Mouse (Mus musculus) midbrain, embryonic 14.5 days (tissue): ENCODE measurements at regions not wholly inside any gene's neighbourhood (a gene's known extent, or its start where the extent isn't known, plus 50 kb on each side); places are given as distances from the start of the nearest gene placed in this dataset.

Experiments used
- ATAC-seq: fragments of 200-750 bp; cut with Nextera tagmentation; 2 replicates; pipeline ENCODE4 v1.8.0; 2017; ENCODE audit warnings: moderate number of reproducible peaks, moderate library complexity; ENCODE audit not compliant: low FRiP score, low TSS enrichment
- DNase-seq: peaks from one replicate; pipeline ENCODE4 v3.0.0-alpha.2; 2015
- H3K27ac ChIP-seq: fragments of 300-500 bp; sonication (generic); replicated peaks from 2 replicates; pipeline ENCODE4 v1.5.1; 2014; ENCODE audit warnings: mild to moderate bottlenecking, low read depth, low read length, moderate library complexity
- H3K27me3 ChIP-seq: fragments of 300-500 bp; sonication (generic); 2 replicates; pipeline ENCODE4 v1.6.1; 2014; ENCODE audit warnings: low read length, control low read depth, mixed read lengths; ENCODE audit not compliant: control insufficient read depth, insufficient read depth
- H3K36me3 ChIP-seq: fragments of 300-500 bp; sonication (generic); 2 replicates; pipeline ENCODE4 v1.6.1; 2014; ENCODE audit warnings: low read length, control low read depth; ENCODE audit not compliant: control insufficient read depth, insufficient read depth
- H3K4me1 ChIP-seq: fragments of 300-500 bp; sonication (generic); 2 replicates; pipeline ENCODE4 v1.6.1; 2014; ENCODE audit warnings: mild to moderate bottlenecking, antibody characterized with exemption, low read length, control low read depth; ENCODE audit not compliant: control insufficient read depth, insufficient read depth
- H3K4me2 ChIP-seq: fragments of 300-500 bp; sonication (generic); 2 replicates; pipeline ENCODE4 v1.6.1; 2014; ENCODE audit warnings: mild to moderate bottlenecking, low read length, moderate library complexity
- H3K4me3 ChIP-seq: fragments of 300-500 bp; sonication (generic); replicated peaks from 2 replicates; pipeline ENCODE4 v1.5.1; 2014; ENCODE audit warnings: low read depth, low read length
- H3K9ac ChIP-seq: fragments of 300-500 bp; sonication (generic); replicated peaks from 2 replicates; pipeline ENCODE4 v1.6.1; 2014; ENCODE audit warnings: mild to moderate bottlenecking, low read length, moderate library complexity
- H3K9me3 ChIP-seq: fragments of 300-500 bp; sonication (generic); 2 replicates; pipeline ENCODE4 v1.6.1; 2016; ENCODE audit warnings: low read length, control low read depth, mixed read lengths; ENCODE audit not compliant: control insufficient read depth
- WGBS: fragments of 180-500 bp; shearing (Covaris S2); extraction: QIAGEN DNeasy Blood & Tissue Kit; methylation state at CpG from one replicate; pipeline ENCODE4 v1.1.7; 2014; 5-methylcytosine and 5-hydroxymethylcytosine counted together

DNA sequence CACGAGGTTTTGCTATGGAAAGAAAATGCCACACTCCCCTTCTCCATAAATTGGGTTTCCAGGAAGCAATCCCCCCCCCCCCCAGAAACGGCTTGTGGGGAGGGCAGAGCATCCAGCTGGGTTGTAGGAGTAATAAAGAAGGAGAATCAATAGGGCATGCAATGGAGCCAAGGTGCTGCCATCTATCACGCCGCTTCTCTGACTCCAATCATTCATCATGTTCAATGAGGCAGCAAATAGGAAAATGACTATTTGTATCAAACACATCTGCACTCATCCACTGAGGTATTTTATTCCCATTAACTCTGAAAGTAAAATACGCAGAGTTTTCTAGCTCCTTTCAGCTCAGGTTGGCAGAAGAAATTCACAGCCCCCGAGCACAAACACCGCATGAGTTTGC, 103.5 kb upstream of the Tbca start:
- ATAC-seq (no peak), DNase-seq (no peak)

DNA sequence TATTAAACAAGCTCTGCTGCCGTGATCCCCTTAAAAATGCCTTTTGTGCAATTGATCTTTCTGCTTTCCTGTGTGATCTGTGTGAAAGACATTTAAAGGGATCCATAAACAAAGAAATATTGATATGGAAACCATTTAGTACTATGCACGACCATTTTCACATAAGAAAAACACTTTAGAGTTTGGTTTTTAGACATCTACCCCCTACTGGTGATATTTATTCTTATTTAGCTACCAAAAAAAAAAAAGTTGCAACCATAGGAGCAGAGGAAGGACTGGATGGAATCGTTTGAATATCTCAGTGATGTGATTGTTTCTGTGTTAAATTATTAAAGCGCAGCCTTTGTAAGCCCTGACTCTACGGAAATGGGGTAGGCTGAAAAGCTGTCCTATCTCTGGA, 101.4 kb upstream of the Tbca start:
- H3K4me2 ChIP-seq = no peak overlapping the region
- H3K36me3 ChIP-seq = no peaks in the 10 kb centered on the region
- H3K27me3 ChIP-seq = peaks cover 24% of the 10 kb centered on the region; the same call in 1 of the 2 replicates
- no peak overlapping the region for H3K27ac ChIP-seq
- H3K9ac ChIP-seq = no peak overlapping the region
- no peak for ATAC-seq
- no peak for DNase-seq
- H3K4me1 ChIP-seq = no peaks in the 10 kb centered on the region
- H3K9me3 ChIP-seq = no peaks in the 10 kb centered on the region
- no peak overlapping the region for H3K4me3 ChIP-seq
- WGBS = 64% methylated on average over 5 of the region's 5 CpGs

More for the DNA sequence above, 103.5 kb upstream of the Tbca start:
- Histone ChIP-seq H3K4me2 (no peak overlapping the region), H3K27me3 (peaks cover 27% of the 10 kb centered on the region; the same call in 1 of the 2 replicates), H3K9me3 (no peaks in the 10 kb centered on the region), H3K27ac (no peak overlapping the region), H3K9ac (no peak overlapping the region), H3K36me3 (no peaks in the 10 kb centered on the region), H3K4me1 (peaks cover 9% of the 10 kb centered on the region), H3K4me3 (no peak overlapping the region)
- whole genome bisulfite sequencing = 55% methylated on average over 7 of the region's 7 CpGs

DNA sequence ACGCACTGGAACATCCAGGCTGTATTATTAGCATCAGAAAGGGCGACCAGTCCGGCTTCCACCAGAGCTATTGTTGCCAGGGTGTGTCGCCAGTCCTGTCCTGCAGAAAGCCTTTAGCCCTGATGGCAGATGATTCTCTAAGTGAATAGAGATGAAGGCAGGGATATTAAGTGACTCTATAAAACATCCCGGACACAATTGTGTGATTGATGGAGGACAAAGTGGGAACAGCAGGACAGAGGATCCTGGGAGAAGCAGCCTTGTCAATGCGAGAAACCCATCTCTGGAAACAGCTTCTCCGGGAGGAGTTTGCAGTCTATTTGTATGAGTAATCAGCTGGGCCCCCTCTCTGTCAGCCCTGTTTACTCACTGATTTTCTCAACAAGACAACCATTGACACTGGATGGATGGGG, 82.1 kb upstream of the Tbca start:
- H3K4me1 ChIP-seq = peaks cover 30% of the 10 kb centered on the region
- H3K27me3 ChIP-seq = peaks cover 77% of the 10 kb centered on the region
- WGBS = 1% methylated on average over 7 of the region's 7 CpGs
- H3K27ac ChIP-seq = no peak overlapping the region
- ATAC-seq = no peak
- H3K9me3 ChIP-seq = no peaks in the 10 kb centered on the region
- H3K4me2 ChIP-seq = no peak overlapping the region
- no peak overlapping the region for H3K4me3 ChIP-seq
- no peak overlapping the region for H3K9ac ChIP-seq
- DNase-seq = no peak
- no peaks in the 10 kb centered on the region for H3K36me3 ChIP-seq

DNA sequence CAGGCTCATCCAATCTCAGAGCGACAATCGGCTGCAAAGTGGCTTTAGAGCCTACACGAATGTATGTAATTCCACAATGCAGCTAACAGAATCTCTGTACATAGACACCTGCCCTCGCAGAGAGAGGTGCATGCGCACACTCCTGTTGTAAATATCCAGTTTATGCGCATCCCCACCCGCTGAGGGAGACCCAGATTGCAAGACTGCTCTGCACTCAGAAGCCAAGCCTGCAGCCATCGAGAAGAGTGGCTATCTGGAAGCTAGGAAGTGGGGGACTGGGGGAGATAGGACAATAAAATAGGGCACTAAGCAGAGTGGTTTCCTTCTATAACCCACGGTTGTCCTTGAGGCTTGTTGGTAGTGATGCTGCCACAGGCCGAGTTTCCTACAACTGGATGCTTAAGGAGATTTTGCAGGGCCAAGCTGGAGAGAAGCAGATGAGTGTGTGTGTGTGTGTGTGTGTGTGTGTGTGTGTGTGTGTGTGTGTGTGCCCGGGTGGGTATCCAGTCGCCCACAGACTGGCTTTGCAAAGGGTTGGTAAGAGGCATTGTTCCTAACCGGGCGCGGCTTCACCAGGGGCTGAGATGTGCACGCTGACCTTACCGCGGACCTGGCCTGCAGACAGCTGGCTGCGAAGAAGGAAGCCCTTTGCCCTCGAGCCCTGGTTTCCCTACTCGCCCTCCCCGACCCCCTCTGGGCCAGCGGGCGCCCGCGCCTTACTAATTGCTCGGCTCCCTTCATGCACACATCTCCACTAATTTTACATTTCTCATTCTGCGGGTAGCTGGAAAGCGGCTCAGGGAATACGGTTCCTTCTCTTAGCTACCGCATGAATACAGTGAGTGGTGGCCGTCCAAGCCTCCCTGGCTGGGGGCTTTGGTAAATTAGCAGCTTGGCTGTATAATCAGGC, 81.1 kb upstream of the Tbca start:
- ATAC-seq (no peak), DNase-seq (peak; percentile 52)
- Histone ChIP-seq H3K4me2 (peak overlapping the region; percentile 21; the same call in 1 of the 2 replicates), H3K27me3 (peaks cover 84% of the 10 kb centered on the region), H3K4me3 (no peak overlapping the region), H3K9me3 (no peaks in the 10 kb centered on the region), H3K27ac (peak overlapping the region; percentile 45; the same call in 1 of the 2 replicates), H3K9ac (no peak overlapping the region; the same call in 1 of the 2 replicates), H3K36me3 (no peaks in the 10 kb centered on the region), H3K4me1 (peaks cover 20% of the 10 kb centered on the region)
- WGBS = 2% methylated on average over 32 of the region's 32 CpGs

DNA sequence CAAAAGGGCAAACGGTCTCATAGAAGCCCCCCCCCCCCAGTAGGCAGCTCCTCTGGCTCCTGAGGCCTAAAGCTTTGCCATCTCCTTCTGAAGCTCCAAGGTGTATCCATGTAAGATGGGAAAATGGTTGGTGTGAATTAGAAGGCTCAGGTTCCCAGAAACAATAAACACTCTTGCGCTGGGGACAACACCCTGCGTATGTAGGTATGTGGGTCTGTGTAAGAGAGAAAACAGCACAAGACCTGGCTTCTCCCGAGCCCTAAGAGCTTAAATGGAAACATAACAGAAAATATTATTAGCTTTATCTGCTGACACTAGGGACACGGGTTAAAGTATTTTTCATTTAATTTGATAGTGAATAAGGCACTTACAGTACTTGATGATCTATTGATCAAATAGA, 79.9 kb upstream of the Tbca start:
- no peak overlapping the region for H3K9ac ChIP-seq
- WGBS = 39% methylated on average over 5 of the region's 5 CpGs
- DNase-seq = peak; percentile 37
- H3K27me3 ChIP-seq = peaks cover 84% of the 10 kb centered on the region
- H3K36me3 ChIP-seq = no peaks in the 10 kb centered on the region
- no peaks in the 10 kb centered on the region for H3K9me3 ChIP-seq
- no peak for ATAC-seq
- peaks cover 16% of the 10 kb centered on the region; the same call in 1 of the 2 replicates for H3K4me1 ChIP-seq
- H3K27ac ChIP-seq = no peak overlapping the region
- H3K4me2 ChIP-seq = no peak overlapping the region
- H3K4me3 ChIP-seq = no peak overlapping the region

DNA sequence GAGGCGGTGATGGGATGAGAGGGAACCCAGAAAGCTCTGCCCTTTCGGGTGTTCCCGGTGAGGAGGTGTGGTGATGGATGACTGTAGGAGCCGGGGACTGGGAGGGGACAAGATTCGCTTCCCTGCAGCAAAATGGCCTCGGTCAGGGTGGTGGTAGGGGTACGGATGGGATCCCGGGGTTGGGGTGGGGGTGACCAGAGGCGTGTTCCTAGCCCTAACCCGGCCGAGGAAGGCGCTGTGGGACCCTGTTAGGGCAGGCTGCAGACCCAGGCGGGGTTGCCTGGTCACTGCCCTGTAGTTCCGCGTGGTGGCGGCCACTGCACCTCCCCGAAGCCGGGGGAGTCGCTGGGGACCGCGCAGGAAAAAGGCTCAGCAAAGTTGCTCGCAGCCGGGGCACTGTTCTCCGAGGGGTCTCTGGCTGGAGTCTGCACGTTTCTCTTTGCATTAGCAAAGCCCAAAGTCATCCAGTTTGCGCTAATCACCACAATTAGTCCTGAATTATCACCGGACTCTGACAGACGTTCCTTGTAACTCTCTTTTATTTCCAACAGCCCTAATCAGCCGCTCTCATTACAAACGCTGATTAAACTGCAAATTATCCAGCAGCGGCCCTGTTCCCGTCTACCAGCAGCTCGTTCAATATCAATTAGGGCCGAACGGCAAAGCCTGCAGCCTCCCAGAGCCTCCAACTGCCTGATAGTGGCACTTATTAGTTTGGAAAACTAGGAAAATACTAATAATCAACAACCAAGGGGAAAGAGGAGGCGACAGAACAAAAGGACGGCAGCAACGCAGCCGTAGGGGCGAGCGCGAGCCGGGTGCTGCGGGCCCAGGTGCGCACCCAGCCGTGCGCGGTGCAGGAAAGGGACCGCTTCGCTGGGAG, 78.8 kb upstream of the Tbca start:
- peak overlapping the region; percentile 16; the same call in 1 of the 2 replicates for H3K4me3 ChIP-seq
- no peaks in the 10 kb centered on the region for H3K9me3 ChIP-seq
- no peaks in the 10 kb centered on the region for H3K36me3 ChIP-seq
- DNase-seq = peak; percentile 52
- under 1% methylated on average over 50 of the region's 50 CpGs for WGBS
- no peak overlapping the region for H3K27ac ChIP-seq
- H3K4me2 ChIP-seq = peak overlapping the region; percentile 37
- H3K4me1 ChIP-seq = peaks cover 16% of the 10 kb centered on the region; the same call in 1 of the 2 replicates
- H3K27me3 ChIP-seq = peaks cover 85% of the 10 kb centered on the region
- no peak overlapping the region for H3K9ac ChIP-seq
- ATAC-seq = no peak

DNA sequence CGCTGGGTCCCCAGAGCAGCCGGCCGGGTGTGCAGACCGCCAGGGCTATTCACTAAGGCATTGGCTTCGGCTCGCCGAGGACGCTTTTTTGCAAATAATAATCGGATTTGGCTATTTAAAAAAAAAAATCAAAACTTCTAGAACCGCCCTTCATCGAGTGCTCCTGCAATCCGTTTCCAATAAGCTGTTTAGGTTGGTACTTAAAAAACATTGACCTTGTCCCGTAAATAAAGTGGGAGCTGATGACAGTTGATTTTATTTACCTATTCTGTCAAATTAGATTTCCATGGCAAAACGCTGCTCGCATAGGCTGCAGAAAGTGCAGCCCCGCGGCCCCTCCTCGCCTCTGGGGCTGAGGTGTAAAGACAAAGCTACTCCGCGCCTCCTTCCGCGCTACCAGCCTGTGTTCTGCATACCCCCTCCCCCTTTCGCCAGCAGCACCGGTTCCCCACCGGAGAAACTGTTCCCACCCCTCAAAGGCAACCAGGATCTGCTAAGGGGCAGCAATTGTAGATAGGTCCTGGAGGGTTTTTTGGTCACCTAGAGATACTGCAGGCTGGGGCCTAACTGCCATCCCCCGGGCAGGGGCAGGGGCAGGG, 78.0 kb upstream of the Tbca start:
- Histone ChIP-seq H3K27me3 (peaks cover 82% of the 10 kb centered on the region), H3K4me1 (peaks cover 16% of the 10 kb centered on the region; the same call in 1 of the 2 replicates), H3K36me3 (no peaks in the 10 kb centered on the region), H3K9ac (no peak overlapping the region), H3K9me3 (no peaks in the 10 kb centered on the region), H3K27ac (no peak overlapping the region; the same call in 1 of the 2 replicates), H3K4me2 (peak overlapping the region; percentile 37), H3K4me3 (peak overlapping the region; percentile 16; the same call in 1 of the 2 replicates)
- 2% methylated on average over 26 of the region's 26 CpGs for WGBS
- ATAC-seq (no peak), DNase-seq (peak; percentile 44)

DNA sequence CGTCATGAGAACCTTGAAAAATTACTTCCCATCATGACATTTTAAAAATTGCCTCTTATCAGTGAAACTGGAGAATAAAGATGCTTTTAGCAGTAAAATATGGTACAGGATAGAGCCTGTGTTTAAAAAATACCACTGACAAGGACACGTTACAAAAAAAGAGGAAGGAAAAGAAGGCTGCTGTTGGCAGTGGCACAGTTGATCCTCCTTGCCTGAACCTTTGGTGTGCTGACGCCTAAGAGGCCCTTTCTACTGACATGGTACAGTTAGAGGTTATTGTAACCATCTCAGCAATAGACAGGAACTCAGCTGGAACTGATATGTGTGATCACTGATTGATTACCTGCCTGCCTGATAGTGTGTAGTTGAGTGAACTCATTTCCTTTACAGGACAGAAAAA, 75.3 kb upstream of the Tbca start:
- peaks cover 72% of the 10 kb centered on the region for H3K27me3 ChIP-seq
- WGBS = 66% methylated on average over 3 of the region's 3 CpGs
- H3K4me1 ChIP-seq = peaks cover 5% of the 10 kb centered on the region; the same call in 1 of the 2 replicates
- H3K27ac ChIP-seq = no peak overlapping the region
- no peaks in the 10 kb centered on the region for H3K36me3 ChIP-seq
- H3K4me2 ChIP-seq = no peak overlapping the region
- no peak overlapping the region for H3K4me3 ChIP-seq
- H3K9ac ChIP-seq = no peak overlapping the region
- no peaks in the 10 kb centered on the region for H3K9me3 ChIP-seq
- no peak for ATAC-seq
- no peak for DNase-seq
